Mouse (Mus musculus) thymus, postnatal 4 days (tissue): ENCODE data around the gene 1600002K03Rik.
"Not testable (repeated sequence)": the region's sequence is repeated elsewhere in the genome, so short reads cannot be mapped to it uniquely, and the experiment has no call there.

Experiments used
- DNase-seq: peaks from one replicate; pipeline ENCODE4 v3.0.0; 2021

The 1600002K03Rik gene

DNA sequence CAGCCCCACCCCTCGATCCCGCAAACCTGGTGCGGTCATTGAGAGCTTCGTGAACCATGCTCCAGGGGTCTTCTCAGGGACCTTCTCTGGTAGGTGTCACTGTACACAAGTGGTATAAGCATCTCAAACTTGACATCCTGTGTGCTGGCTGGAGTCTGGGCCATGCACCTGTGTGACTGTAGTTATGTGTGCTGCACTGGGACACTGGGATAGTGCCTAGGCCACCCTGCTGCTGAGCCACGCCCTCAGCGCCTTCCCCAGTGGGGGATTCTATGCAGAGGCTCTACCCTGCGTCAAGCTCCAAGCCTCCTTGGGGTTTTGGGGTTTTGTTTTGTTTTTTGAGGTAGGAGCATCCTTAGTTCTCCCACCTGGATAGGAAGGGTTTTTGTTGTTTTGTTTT lies 18.4 kb upstream of the 1600002K03Rik start:
- DNase-seq, result no peak

DNA sequence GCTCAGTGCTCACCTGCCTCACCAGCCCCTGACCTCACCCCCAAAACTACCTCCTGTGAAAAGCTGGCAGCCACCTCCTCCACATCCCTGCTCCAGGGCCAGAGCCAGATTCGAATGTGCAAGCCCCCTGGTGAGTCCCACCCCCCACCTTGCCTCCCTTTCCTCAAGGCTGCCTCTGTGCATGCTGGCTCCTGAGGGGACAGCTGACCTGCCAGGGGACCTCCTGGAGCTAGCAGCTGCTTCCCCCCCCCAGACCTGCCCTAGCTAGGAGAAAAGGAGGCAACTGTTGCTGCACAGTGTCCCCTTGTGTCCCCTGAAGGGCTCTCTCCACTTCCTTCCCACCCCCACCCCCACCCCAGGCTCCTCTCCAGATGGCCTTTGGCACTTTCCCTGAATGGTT lies 17.5 kb upstream of the 1600002K03Rik start:
- no peak for DNase-seq

DNA sequence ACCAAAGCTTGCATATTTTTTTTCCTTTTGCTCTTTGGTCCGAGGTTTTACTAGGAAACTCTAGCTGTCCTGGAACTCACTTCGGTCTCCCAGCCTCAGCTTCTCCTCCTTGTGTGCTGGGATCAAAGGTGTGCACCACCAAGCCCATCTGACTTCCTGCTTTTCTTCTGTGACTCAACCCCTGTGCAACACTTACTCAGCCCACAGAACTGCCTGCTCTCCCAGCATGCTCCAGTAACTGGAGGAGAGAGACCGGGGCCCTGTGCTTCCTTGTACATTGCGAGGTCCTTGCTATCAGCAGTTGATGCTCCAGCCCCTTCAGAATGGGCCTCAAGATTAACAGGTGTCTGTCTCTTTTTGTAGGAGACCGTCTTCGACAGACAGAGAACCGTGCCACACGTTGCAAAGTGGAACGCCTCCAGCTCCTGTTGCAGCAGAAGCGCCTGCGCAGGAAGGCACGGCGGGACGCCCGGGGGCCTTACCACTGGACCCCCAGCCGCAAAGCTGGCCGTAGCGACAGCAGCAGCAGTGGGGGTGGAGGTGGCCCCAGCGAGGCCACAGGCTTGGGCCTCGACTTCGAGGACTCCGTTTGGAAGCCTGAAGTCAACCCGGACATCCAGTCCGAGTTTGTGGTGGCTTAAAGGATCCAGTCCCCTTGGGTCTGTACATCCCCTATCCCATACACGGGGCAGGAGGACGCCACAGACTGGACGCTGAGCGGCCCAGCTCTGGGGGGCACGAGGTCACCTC lies 16.6 kb upstream of the 1600002K03Rik start:
- no peak for DNase-seq

DNA sequence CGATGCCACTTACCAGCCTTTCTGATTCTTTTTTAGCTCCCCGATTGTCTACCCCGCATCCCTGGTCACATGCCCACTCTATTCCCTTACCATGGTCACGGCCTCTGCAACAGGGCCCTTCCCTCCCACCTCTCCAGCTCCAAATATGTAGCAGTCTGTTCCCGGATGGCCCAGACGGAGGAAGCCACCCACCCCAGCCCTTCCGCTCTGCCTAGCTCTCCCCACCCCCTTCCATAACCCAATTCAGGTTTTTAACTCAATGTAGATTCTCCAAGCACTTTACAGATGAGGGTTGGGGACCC lies 16.0 kb upstream of the 1600002K03Rik start:
- DNase-seq, result no peak

DNA sequence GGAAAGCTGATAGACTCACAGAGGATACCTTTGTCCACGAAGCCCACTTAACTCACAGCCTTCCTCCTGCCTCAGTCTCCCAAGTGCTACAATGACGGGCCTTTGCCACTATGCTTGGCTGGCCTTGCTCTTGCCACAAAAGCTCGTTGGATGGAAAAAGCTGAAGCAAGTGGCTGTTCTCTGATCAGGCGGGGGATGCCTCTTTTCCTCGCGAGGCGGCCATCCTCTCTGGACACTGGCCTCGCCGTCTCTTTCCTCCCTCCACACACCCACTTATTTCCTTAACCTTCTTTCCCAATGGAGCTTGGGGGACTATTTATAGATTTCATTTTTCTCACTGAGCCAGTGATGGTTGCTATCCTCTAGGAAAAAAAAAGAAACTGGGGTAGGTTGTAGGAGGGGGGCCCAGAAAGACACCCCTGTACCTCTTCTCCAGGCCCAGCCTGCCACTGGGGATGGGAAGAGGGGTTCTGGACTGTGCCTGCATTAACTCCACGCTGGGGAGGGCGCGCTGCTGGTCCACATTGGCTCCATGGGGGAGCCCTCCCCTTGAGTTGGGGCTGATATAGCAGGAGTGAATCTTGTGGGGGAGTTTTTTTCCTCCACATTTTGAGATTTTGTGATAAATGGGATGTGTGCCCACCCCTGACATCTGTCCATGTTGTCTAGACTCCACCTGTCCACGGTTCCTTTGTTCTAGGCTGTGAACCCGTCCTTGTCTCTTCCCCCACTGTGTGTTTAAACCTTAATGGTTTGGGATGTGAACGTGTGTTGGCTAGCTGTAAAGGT lies 15.4 kb upstream of the 1600002K03Rik start:
- peak; percentile 37 for DNase-seq

DNA sequence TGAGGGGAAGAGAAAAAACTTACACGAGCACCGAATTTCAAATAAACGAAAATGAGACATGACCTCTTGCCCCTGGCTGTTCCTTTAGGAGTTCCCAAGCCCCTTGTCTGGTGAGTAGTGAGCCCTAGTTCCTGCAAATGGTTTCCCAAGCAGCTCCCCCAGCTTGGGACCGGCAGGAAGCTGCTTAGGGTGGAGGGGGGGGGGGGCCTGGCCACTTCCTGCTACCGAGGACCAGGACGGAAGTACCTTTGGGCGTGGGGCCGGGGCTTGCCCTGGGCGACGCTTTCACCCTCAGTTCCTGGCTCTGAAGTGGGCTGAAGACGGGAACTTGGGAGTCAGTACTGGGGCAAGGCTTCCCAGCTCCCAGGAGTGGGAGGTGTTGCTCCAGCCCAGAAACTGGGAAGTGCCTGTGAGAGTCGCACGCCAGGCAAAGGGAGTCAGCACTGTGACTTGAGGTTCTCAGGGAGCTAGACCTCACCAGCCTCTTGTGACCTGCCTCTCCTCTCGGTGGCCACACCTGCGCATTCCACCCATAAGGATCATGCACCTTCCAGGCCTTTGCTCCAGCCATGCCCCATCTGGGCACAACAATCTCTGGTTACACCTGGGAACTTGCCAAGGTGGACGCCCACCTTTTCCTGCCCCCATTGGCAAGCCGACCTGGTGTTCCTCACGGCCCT lies 14.3 kb upstream of the 1600002K03Rik start:
- peak; percentile 75 for DNase-seq

DNA sequence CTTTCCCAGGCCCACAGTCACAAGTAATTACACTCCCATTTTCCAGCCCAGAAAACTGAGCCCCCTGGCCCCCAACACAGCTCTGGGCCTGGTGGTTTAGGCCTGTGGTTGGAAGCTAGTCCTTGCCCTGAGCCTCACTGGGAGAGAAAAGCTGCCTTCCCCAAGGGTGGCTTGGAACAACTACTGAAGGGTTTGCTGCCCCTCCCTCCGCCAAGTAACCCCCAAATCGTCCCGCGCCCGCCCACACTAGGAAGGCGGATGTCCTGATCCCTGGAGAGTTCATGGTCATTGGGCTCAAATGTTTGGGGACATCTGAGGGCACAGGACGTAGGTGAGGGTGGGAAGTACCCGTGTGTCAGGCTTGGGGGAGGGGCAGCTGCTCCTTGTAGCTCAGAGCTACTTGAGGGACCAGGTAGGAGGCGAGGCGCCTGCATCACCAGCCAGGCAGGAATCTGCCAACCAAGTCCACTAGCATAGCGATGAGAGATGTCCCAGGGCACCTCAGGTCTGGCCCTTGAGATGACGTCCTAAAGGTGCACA lies 13.7 kb upstream of the 1600002K03Rik start:
- peak; percentile 81 for DNase-seq

DNA sequence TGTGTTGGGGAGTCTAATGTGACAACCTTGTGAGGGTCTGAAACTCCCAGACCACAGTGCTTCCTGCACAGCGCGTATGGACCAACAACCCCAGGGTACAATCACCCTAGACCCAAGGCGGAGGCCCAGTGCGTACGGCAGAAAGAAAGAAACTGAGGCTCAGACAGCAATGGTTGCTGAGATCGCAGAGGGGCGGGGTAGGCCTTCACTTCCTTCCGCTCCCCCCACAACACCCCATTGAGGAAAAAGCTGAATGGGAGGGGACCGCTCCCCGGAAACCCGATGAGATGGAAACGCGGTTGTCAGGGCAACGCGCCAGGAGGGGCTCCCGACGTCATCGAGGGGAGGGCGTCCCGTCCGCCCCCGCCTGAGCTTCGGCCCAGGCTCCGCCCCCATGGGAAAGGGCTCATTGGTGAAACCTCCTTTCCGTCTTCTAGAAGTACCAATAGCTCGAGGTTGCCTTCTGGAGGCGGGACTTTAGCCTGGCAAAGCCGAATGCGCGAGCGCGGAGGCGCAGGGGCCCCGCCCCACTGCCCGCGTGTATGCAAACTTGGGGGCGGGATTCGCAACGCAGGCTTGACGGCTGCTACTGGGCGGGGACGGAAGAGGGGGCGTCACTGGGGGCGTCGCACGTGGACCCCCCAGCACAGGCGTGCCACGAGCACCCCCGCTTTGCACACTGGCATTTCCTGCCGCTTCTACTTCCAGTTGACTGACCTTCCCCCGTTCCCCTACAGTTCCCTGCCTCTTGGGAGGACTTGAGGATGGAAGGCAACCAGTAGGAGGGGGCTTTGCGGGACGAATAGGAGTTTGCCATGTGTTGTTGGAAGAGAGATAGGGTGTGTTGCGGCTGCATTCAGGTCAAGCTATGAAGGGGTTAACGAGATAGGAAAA lies 12.9 kb upstream of the 1600002K03Rik start:
- peak; percentile 99 for DNase-seq

DNA sequence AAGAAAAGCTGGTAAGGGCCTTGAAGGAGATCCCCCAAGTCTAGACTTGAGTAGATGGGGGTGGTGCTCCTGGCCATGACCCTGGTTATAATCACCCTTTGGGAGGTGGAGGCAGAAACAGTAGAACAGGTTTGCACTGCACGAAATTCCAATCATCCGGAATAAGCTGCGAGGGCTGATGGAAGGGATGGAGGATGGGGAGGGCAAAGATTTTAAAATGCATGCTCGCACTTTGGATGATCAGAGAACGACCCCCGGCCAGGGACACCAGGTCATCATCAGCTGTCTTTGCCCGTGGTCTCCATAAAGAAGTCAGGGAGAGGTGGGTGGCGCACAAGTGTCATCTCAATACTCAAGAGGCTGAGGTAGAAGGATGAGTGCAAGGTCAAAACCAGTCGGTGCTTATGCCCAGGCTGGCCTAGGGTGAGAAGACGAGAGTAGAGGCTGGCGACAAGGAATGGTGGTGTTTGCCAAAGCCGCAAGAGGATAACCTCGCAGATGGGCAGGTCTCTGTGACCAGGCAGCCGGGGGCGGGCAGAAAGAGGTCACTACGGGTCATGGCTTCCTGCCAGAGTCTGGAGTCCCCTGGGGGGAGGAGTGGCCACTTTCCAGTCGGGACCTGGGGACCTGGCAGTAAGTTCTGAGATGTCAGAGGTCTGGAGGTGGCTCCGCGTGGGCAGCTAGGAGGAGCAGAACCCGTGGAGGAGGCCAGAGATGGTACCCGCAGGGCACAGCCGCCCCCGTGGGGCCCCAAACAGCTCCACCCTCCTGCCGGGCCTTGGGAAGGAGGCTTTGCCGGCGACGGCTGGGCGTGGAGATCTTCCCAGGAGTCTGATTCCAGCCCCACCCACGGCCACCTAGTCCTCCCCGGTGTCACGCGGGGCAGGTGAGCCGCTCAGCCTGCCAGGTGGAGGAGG lies 12.0 kb upstream of the 1600002K03Rik start:
- DNase-seq, result peak; percentile 71

DNA sequence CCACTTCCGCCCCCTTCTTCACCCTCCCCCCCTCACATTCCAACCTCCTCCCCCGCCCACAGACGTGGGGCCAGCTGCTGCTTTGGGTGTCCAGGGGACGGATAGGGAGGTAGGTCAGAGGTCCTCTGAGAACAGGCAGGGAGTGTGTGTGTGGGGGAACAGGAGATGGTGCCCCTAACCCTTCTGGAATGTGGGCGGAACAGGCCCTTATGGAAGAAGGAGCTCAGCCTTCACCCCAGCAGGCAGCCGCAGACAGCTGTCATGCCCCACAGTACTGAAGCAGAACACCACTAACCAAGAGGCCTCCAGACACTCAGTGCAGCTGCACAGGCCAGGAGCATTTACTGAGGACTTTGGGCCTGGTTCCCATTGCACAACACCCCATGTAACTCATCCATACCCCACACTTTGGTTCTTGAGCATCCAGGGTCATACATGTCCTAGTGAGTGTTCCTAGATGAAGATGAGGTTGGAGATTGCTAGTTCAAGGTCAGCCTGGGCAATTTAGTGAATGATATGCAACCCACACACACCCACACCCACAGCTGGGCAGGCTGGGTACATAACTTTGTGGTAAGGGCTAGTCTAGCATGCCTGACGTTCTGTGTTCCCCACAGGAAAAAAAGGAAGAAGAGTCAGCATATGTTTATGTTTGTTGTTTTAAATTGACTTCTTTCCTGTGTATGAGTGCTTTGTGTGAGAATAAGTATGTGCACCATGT lies 11.1 kb upstream of the 1600002K03Rik start:
- DNase-seq, result peak; percentile 65

DNA sequence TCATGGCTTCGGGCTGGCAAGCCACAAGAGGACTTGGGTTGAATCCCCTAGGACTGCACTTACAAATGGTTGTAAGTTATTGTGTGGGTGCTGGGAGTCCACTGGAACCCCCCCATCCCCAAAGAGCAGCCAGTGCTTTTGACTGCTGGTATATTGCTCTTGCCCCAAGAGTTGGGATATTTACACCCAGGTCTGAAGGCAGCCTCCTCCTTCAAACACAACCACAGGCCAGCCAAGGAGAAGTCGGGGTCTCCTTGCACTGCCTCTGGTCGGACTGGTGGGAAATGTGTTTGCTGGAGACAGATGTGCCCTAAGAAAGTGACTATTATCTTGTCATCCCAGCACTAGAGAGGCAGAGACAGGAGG lies 10.5 kb upstream of the 1600002K03Rik start:
- DNase-seq, result no peak

DNA sequence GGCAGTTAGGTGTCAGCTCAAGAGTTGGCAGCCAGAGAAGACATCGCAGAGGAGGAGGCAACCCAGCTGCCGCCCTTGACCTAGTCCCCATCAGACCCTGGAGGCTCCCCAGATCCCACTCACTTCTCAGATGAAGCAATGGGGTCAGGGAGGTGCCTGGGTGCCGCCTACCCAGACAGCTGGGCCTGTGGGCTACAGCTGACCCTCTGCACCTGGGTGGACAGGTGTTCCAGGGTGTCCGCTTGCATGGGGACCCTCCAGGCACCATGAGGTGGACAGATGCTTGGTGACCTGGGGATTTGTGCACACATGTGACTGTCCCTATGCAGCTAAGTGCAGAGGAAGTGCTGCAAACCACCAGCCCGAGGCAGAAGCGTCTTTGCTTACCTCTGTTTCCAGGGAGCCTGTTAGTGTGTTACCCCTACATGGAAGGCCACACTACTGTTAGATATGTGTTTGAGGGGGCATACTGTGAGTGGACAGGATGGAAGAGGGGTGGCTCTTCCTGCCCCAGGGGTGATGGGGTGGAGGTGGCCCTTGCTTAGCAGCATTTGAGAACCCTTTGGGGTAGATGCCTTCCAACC lies 9.9 kb upstream of the 1600002K03Rik start:
- peak; percentile 50 for DNase-seq

DNA sequence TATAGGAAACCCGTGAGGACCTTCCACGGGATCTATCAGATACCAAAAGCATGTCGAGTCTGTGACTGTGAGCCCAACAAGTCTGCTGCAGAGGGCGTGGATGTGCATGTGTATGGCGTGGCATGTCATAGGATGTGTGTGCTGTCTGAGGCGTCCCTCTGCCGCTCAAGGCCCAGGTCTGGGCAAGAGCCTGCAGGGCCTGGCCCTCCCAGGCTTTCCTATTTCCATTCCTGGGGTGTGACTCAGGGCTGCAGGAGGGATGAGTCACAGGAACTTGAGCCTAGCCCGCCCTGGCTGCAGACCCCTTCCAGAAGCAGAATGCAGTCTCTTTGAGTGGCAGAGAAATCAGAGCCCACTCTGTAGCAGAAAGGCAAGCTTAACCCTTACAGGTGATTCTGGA lies 9.0 kb upstream of the 1600002K03Rik start:
- peak; percentile 36 for DNase-seq

DNA sequence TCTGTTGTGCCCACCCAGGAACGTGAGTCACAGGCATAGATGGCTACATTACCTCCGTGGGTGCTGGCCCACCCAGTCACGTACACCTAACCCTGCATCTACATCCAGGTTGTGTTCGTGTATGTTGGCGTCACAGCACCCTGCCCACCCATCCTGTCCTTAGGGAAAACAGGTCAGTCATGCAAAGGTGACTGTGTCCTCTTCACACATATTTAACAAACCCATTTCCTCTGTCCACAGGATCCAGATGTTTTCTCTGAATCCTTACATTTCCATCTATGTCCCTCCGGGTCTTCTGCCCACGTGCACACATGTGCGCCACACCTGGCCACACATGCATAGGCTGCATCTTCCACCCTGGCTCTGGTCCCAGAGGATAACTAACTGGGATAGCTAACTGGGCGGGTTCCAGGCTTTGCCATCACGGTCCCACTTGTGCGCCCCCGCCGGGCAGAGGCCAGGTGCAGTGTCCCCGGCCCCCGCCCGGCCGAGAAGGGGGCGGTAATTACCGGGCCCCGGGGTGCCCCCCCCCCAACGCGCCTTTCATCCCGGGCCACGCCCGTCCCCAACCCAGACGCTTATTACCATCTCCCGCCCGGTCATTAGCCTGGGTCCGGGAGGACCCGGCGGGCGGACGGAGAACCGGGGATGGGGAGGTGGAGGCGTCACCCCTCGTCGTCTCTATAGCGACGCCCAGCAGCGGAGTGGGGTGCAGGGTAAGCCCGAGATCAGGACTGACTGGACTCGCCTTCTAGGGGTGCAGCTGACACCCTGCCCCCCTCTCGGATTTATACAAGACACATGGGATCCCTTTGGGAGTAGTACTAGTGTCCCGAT lies 8.4 kb upstream of the 1600002K03Rik start:
- no peak for DNase-seq

DNA sequence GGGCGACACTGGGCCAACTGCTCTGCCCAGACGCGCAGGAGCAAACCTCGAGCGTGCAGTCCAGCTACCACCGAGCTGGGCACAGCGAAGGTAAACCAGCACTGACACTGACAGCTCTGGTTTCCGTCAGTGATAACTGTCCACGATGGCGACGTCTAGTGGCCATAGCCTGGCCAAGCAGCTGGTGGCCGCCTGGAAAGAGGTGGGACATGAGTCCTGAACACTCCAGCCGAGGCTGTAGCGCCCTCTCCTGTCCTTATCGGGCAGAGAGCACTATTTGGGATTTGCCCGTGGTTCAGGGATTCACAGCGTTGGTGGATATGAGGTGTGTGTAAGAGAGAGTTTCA lies 7.8 kb upstream of the 1600002K03Rik start:
- DNase-seq, result peak; percentile 92

DNA sequence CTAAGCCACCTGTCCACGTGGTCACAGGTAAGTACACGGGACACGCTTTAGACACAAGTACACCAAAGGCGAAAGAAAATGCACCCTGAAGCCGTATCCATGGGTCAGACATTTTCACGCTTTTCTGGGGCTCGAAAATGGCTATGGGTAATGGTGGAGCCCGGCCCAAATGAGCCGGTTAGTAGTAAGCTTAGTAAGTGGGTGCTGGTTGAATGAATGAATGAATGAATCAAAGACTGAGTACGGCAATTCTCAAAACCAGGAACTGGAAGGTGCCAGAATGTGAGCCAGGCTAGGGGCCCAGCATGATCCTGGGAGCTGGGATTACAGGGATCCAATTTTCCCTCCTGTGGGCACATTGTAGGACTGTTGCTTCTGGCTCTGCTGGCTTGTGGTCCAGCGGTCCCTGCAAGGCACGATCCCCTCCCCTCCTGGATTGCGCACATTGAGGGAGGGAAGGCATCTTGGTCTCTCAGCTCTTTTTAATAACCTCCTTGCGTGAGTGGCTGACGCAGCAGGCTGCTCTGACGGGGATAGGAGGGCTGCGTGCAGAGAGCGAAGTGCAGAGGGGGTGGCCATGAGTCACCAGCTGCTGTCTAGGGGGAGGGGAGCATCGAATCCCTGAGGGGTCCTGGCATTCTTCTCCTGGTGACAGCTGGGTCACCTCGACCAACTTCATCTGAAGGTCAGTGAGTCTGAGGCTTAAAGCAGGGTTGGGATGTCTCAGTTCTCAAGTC lies 7.2 kb upstream of the 1600002K03Rik start, which contains the start of gene Cirbp:
Gene Cirbp, plus strand, starts transcription at position 594 of the 737 bp plus-strand sequence.
- DNase-seq, result peak; percentile 33

DNA sequence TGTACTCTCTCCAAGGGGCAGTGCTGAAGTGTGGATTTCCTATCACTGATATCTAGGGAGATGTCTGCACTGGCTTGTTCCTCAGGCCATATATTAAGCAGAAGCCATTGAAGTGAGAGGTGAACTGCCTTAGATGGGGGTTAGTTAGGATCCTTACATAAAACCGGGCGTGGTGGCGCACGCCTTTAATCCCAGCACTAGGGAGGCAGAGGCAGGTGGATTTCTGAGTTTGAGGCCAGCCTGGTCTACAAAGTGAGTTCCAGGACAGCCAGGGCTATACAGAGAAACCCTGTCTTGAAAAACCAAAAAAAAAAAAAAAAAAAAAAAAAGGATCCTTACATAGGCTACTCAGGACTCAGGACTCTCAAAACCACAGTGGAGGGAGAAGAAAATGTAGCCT lies 6.6 kb upstream of the 1600002K03Rik start:
- DNase-seq, result not testable (repeated sequence)

DNA sequence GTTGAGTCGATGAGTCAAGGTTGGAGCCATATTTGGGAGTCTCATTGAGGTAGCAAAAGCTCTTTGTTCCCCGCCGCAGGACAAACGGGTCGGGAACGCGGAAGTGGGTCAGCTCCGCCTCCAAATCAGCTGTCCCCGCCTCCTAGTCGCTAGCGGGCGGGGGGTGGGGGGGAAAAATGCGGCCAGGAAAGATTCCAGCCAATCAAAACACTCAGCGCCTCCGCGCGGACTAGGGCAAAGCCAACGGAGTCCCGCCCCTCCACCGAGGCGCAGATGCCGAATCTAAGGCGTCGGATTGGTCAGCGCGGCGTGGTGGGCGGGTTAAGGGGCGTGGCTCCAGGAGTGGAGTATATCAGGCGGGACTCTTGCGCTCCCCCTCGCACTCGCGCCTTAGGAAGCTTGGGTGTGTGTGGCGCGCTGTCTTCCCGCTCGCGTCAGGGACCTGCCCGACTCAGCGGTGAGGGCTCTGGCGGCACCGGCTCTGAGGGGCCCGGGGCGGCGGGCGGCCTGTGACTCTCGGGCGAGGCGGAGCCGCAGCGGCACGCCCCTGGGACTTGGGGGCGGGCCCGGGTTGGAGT lies 5.2 kb upstream of the 1600002K03Rik start:
- peak; percentile 99 for DNase-seq
